Mouse (Mus musculus) heart, embryonic 10.5 days (tissue): ENCODE data around the gene Slit2. TPM values are rescaled to one million over a fixed set of nuclear protein-coding genes. Genes with fewer than 3 reads are reported as not detected.

Source experiments
- DNase-seq: peaks from one replicate; pipeline ENCODE4 v3.0.0-alpha.2; 2017; ENCODE audit warnings: low spot score
- H3K27ac ChIP-seq: fragments of 300-500 bp; sonication (generic); 2 replicates; pipeline ENCODE4 v1.5.1; 2016; ENCODE audit warnings: mild to moderate bottlenecking
- H3K27me3 ChIP-seq: fragments of 300-500 bp; sonication (generic); 2 replicates; pipeline ENCODE4 v1.6.1; 2016; ENCODE audit warnings: mild to moderate bottlenecking; ENCODE audit not compliant: poor library complexity, insufficient read depth, severe bottlenecking
- H3K36me3 ChIP-seq: fragments of 300-500 bp; sonication (generic); 2 replicates; pipeline ENCODE4 v1.6.1; 2016; ENCODE audit warnings: mild to moderate bottlenecking, moderate library complexity
- H3K4me1 ChIP-seq: fragments of 300-500 bp; sonication (generic); 2 replicates; pipeline ENCODE4 v1.6.1; 2016; ENCODE audit warnings: mild to moderate bottlenecking
- H3K4me3 ChIP-seq: fragments of 300-500 bp; sonication (generic); 2 replicates; pipeline ENCODE4 v1.5.1; 2016; ENCODE audit warnings: mild to moderate bottlenecking, moderate library complexity
- H3K9me3 ChIP-seq: fragments of 300-500 bp; sonication (generic); 2 replicates; pipeline ENCODE4 v1.6.1; 2016; ENCODE audit warnings: mild to moderate bottlenecking, moderate library complexity
- WGBS: fragments of 180-500 bp; shearing (Covaris S2); methylation state at CpG from one replicate; pipeline ENCODE4 v1.1.7; 2016; 5-methylcytosine and 5-hydroxymethylcytosine counted together
- polyA plus RNA-seq: library from polyadenylated mRNA; unstranded; fragments of >200 nt; fragmentation: Nextera tagmentation; extraction: Ambion mirVana; gene quantifications from 2 replicates; pipeline ENCODE4 v1.2.1, GENCODE M21; 2016

Gene Slit2
- polyA plus RNA-seq, 1 experiment from 2014 or later = 24.9 TPM

GRCm38 (mm10) chr5:48114969-48115537, 132.1 kb downstream of the Slit2 start:
- H3K36me3 ChIP-seq = no peaks in the 10 kb centered on the region
- WGBS = 24% methylated on average over 4 of the region's 4 CpGs

DNA sequence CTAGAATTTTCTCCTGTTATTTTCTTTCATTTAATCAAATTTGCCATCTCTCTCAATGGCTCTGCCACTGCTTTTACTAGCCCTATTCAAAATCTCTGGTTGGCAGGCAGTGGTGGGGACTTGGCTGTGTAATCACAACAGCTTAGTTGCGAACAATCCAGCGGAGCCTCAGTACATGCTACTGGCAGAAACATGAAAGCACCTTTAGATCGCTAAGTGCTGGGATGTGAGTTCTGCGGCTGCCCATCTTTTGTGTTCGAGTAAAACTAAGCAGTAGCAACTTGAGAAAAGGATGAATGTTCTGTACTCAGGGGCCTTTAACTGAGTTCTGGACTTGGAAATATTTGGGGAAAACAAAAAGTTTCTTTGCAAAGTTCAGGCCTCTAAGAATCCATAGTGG, 139.7 kb downstream of the Slit2 start:
- DNase-seq = no peak
- Histone ChIP-seq H3K27ac (no peak overlapping the region), H3K36me3 (no peaks in the 10 kb centered on the region), H3K9me3 (no peaks in the 10 kb centered on the region), H3K27me3 (no peaks in the 10 kb centered on the region), H3K4me3 (no peak overlapping the region), H3K4me1 (0 out of 2 replicates have a peak, but pooled peaks cover 2% of the 10 kb centered on the region)
- 87% methylated on average over 5 of the region's 5 CpGs for WGBS

More at GRCm38 (mm10) chr5:48114969-48115537, 132.1 kb downstream of the Slit2 start:
- no peak for DNase-seq
- Histone ChIP-seq H3K4me1 (peaks cover 21% of the 10 kb centered on the region), H3K4me3 (no peak overlapping the region), H3K9me3 (no peaks in the 10 kb centered on the region), H3K27ac (no peak overlapping the region), H3K27me3 (no peaks in the 10 kb centered on the region)

- Histone ChIP-seq H3K36me3 (no peaks in the 10 kb centered on the region), H3K27ac (no peak overlapping the region), H3K27me3 (no peaks in the 10 kb centered on the region), H3K4me3 (no peak overlapping the region), H3K4me1 (no peaks in the 10 kb centered on the region), H3K9me3 (no peaks in the 10 kb centered on the region)
- DNase-seq = no peak
- 71% methylated on average over 3 of the region's 3 CpGs for WGBS
Measured at GRCm38 (mm10) chr5:48125770-48126423, 143.0 kb downstream of the Slit2 start.

GRCm38 (mm10) chr5:48129981-48130380, 147.0 kb downstream of the Slit2 start:
- H3K4me3 ChIP-seq = no peak overlapping the region
- H3K9me3 ChIP-seq = no peaks in the 10 kb centered on the region
- H3K36me3 ChIP-seq = no peaks in the 10 kb centered on the region
- H3K27ac ChIP-seq = no peak overlapping the region
- H3K27me3 ChIP-seq = no peaks in the 10 kb centered on the region
- no peaks in the 10 kb centered on the region for H3K4me1 ChIP-seq
- WGBS = 86% methylated on average over 4 of the region's 4 CpGs
- no peak for DNase-seq

DNA sequence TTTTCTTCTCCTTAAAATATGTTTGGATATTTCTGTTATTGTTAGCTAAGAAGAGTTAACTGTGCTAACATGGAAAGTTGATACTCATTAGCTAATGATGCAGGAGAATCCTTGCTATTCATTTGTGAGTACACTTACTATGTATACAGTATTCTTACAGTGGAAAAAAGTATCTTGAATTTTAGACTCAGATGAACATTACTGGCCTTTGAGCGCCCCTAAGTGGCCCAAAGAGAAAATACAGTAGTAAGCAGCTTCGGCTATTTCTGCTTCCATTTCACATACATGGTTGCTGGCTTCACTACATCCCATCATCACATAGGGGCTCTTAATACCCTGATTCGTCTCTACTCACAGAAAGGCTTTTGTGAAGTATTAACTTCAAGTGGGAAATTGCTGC, 153.6 kb downstream of the Slit2 start:
- H3K9me3 ChIP-seq = no peaks in the 10 kb centered on the region
- H3K27me3 ChIP-seq = no peaks in the 10 kb centered on the region
- no peaks in the 10 kb centered on the region for H3K4me1 ChIP-seq
- no peaks in the 10 kb centered on the region for H3K36me3 ChIP-seq
- no peak overlapping the region for H3K27ac ChIP-seq
- WGBS = 12% methylated on average over 3 of the region's 3 CpGs
- no peak for DNase-seq
- H3K4me3 ChIP-seq = no peak overlapping the region

DNA sequence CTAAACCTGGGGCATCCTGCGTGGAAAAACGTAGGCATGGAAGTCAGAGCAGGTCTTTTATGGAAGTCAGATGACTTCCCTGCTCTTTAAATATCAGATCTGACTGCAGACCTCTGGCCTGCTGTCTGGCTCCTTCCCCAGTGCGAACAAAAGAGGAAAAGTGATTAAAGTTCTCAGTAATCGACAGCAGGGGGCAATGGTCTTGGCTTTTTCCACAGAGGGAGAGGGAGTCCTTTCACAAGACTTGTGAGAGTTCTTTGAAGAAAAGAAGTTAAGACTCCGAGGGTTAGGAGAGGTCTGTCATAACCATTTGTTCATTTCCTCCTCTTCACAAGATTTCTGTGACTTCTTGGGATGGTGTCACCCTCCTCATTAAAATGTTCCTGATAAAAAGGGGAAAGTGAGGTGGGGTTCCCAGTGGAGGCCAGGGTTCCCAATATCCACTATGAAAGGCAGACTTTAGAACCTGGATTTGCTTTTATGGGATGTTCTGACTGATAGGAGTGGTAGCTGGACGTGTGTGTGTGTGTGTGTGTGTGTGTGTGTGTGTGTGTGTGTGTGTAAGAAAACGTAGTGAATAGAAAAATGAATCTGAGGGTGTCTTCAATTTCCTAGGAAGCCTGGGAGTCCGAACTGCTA, 156.0 kb downstream of the Slit2 start:
- Histone ChIP-seq H3K4me3 (no peak overlapping the region), H3K9me3 (no peaks in the 10 kb centered on the region), H3K27ac (no peak overlapping the region), H3K36me3 (no peaks in the 10 kb centered on the region), H3K4me1 (no peaks in the 10 kb centered on the region), H3K27me3 (no peaks in the 10 kb centered on the region)
- no peak for DNase-seq
- WGBS = 23% methylated on average over 8 of the region's 8 CpGs

DNA sequence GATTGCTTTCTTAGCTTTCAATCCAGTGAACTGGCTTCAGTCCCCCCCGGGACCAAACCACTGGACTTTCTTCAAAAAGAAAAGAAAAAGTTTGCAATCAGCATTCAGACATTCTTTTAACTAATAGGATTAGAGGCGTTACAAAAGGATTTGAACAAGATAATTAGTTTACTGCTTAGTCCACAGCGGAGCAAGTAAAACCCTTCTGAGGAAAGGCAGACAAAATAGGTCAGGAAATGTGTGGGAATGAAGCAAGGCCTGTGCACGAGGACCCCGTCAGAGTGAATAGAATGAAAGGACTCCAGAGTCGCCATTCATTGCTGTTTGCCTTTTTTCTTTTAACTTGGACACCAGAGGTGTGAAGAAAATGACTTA, 156.5 kb downstream of the Slit2 start:
- H3K36me3 ChIP-seq = no peaks in the 10 kb centered on the region
- H3K9me3 ChIP-seq = no peaks in the 10 kb centered on the region
- no peak overlapping the region for H3K27ac ChIP-seq
- H3K4me1 ChIP-seq = no peaks in the 10 kb centered on the region
- no peak overlapping the region for H3K4me3 ChIP-seq
- no peaks in the 10 kb centered on the region for H3K27me3 ChIP-seq
- WGBS = 43% methylated on average over 6 of the region's 6 CpGs
- DNase-seq = no peak

DNA sequence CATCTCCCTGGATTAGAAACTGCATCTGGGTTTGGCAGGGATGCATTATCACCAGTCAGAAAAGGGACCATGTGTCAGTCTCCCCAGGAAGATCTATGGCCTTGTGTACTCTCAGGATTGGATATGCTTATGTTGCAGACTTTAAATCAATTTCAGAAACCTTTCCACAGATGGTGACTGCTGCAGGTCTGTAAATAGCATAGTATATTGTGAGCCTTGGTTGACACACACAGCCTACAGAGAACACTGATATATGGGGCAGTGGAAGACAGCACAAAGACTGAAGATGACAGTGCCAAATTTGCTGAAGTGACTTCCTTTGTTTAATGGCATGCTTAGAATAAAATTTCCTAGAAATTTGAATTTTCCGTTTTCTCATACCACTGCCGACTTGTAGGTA, 163.1 kb downstream of the Slit2 start:
- no peaks in the 10 kb centered on the region for H3K36me3 ChIP-seq
- no peak overlapping the region for H3K4me3 ChIP-seq
- 76% methylated on average over 2 of the region's 2 CpGs for WGBS
- H3K27ac ChIP-seq = no peak overlapping the region
- no peaks in the 10 kb centered on the region for H3K4me1 ChIP-seq
- no peaks in the 10 kb centered on the region for H3K27me3 ChIP-seq
- no peak for DNase-seq
- no peaks in the 10 kb centered on the region for H3K9me3 ChIP-seq

DNA sequence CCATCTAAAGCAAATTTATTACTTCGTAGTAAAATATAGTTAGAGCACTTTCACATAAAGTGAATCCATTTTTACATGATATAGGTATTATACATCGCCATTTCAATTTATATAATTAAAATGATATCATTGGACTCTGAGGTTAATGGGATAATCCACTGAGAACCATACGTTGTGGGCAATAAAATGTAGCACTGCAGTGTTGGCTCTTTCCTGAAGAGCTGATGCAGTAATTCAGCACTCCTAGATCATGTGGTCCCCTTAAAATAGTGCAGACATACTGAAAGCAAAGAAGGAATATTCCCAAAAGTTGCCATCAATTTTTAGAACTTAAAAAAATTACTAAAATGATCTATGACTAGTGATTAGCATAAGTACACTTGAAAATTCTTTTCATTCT, 177.9 kb downstream of the Slit2 start:
- WGBS = 78% methylated on average over 3 of the region's 3 CpGs
- Histone ChIP-seq H3K9me3 (no peaks in the 10 kb centered on the region), H3K27me3 (no peaks in the 10 kb centered on the region), H3K36me3 (no peaks in the 10 kb centered on the region), H3K27ac (no peak overlapping the region), H3K4me3 (no peak overlapping the region), H3K4me1 (no peaks in the 10 kb centered on the region)
- no peak for DNase-seq

DNA sequence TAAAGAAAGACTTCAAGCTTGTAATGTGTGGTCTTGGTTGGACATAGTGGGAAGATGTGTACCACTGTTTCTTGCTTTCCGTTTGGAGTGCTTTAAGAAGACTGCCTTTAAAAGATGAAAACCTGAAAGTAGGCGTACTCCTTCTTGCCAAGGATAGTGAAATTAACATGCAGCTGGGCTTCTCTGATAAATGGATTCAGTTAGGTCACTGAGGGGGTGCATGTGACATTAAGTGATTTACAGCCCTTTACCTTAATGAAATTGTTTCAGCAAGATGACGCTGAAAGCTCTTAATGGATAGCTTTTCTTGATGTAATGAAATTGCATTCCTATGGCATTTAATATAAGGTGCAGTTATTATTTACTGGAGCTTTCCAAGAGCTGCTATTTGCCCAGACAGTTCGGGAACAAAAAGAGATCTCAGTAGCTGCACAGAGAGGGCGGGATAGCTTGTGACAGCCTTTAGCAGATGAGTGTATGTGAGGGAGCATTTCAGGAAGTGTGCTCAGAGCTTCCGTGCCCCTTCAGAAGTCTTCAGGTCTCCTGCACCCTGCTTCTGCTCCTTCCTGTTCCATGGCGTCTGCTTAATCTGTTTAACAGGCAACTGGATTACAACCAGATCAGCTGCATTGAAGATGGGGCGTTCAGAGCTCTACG, 198.8 kb downstream of the Slit2 start:
- H3K4me3 ChIP-seq = no peak overlapping the region
- no peaks in the 10 kb centered on the region for H3K36me3 ChIP-seq
- H3K27ac ChIP-seq = no peak overlapping the region
- H3K9me3 ChIP-seq = no peaks in the 10 kb centered on the region
- no peaks in the 10 kb centered on the region for H3K27me3 ChIP-seq
- 63% methylated on average over 9 of the region's 9 CpGs for WGBS
- no peak for DNase-seq
- no peaks in the 10 kb centered on the region for H3K4me1 ChIP-seq

- H3K9me3 ChIP-seq = no peaks in the 10 kb centered on the region
- no peaks in the 10 kb centered on the region for H3K27me3 ChIP-seq
- no peaks in the 10 kb centered on the region for H3K36me3 ChIP-seq
- no peak for DNase-seq
- WGBS = 89% methylated on average over 8 of the region's 8 CpGs
- H3K4me3 ChIP-seq = no peak overlapping the region
- H3K27ac ChIP-seq = no peak overlapping the region
- no peaks in the 10 kb centered on the region for H3K4me1 ChIP-seq
Measured at GRCm38 (mm10) chr5:48184358-48184757, 201.4 kb downstream of the Slit2 start.

DNA sequence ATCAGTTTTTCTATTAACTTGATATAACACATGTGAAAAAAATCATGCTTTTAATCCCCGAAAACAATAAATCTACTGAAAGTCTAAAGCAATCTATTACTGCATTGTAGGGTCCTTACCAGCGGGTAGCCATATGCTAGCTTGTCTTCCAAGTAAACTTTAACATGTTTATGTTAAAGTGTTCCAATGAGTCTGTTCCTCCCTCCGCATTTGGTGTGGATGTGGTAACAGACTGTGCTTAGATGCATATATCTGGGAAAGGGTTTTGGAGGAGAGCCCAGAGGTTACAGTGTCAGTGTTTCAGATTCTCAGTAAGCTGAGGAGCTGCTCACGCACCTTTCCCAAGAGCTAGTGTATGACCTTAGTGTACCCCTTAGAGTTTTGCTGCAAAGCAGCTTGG, 204.9 kb downstream of the Slit2 start:
- H3K4me1 ChIP-seq = no peaks in the 10 kb centered on the region
- no peaks in the 10 kb centered on the region for H3K27me3 ChIP-seq
- 89% methylated on average over 4 of the region's 4 CpGs for WGBS
- no peak overlapping the region for H3K4me3 ChIP-seq
- DNase-seq = no peak
- no peak overlapping the region for H3K27ac ChIP-seq
- H3K9me3 ChIP-seq = no peaks in the 10 kb centered on the region
- 0 out of 2 replicates have a peak, but pooled peaks cover 4% of the 10 kb centered on the region for H3K36me3 ChIP-seq

DNA sequence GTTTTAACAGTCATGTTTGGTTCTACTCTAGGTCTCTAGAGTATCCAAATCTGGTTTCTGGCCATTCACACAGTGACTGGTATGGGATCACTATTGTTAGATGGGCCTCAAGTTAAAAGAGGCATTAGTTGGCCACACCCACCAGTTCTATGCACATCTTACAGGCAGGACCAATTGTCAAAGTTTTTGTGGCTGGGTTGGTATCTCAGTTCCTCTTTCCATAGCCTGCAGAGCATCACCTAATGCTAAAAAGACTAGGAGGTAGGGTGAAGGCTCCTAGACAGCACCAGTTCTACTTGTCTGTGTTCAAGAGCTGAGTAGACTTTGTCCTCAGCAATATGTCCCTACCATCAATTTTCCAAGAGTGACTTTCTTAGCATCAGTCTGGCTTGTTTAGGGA, 216.4 kb downstream of the Slit2 start:
- no peaks in the 10 kb centered on the region for H3K4me1 ChIP-seq
- DNase-seq = no peak
- no peaks in the 10 kb centered on the region for H3K27me3 ChIP-seq
- no peaks in the 10 kb centered on the region for H3K9me3 ChIP-seq
- no peak overlapping the region for H3K4me3 ChIP-seq
- 0 out of 2 replicates have a peak, but pooled peaks cover 3% of the 10 kb centered on the region for H3K36me3 ChIP-seq
- H3K27ac ChIP-seq = no peak overlapping the region
